Mouse (Mus musculus): ENCODE data around the gene Zfp691. TPM values are rescaled to one million over a fixed set of nuclear protein-coding genes. Genes with fewer than 3 reads are reported as not detected.

The Zfp691 gene
- polyA plus RNA-seq, 1 experiment = 1.8 TPM

GRCm38 (mm10) chr4:119157186-119157585 is 16.8 kb downstream of the Zfp691 start:
- no peaks in the 10 kb centered on the region for H3K36me3 ChIP-seq (ENCODE audit: control insufficient read depth)
- no peaks in the 10 kb centered on the region; the same call in 1 of the 2 replicates for H3K9me3 ChIP-seq (ENCODE audit: control insufficient read depth, low read length)
- no peak overlapping the region for H3K4me3 ChIP-seq (replicated peaks)
- peaks cover 11% of the 10 kb centered on the region for H3K27me3 ChIP-seq (ENCODE audit: control insufficient read depth)
- no peak for TF ChIP-seq GATA1 (IDR thresholded peaks at IDR 0.05; ENCODE audit: low read length)
- no peak for TF ChIP-seq TAL1 (IDR thresholded peaks at IDR 0.05; ENCODE audit: low read length)
- no peaks in the 10 kb centered on the region for H3K4me1 ChIP-seq (ENCODE audit: control insufficient read depth)

GRCm38 (mm10) chr4:119148741-119149140 is 25.3 kb downstream of the Zfp691 start:
- Histone ChIP-seq H3K27me3 (ENCODE audit: control insufficient read depth) (peaks cover 27% of the 10 kb centered on the region), H3K4me1 (ENCODE audit: control insufficient read depth) (no peaks in the 10 kb centered on the region; the same call in 1 of the 2 replicates), H3K9me3 (ENCODE audit: control insufficient read depth, low read length) (peaks cover 4% of the 10 kb centered on the region), H3K4me3 (replicated peaks) (no peak overlapping the region), H3K36me3 (ENCODE audit: control insufficient read depth) (no peaks in the 10 kb centered on the region)
- TF ChIP-seq GATA1 (IDR thresholded peaks at IDR 0.05; ENCODE audit: low read length) = no peak
- TF ChIP-seq TAL1 (IDR thresholded peaks at IDR 0.05; ENCODE audit: low read length) = no peak

DNA sequence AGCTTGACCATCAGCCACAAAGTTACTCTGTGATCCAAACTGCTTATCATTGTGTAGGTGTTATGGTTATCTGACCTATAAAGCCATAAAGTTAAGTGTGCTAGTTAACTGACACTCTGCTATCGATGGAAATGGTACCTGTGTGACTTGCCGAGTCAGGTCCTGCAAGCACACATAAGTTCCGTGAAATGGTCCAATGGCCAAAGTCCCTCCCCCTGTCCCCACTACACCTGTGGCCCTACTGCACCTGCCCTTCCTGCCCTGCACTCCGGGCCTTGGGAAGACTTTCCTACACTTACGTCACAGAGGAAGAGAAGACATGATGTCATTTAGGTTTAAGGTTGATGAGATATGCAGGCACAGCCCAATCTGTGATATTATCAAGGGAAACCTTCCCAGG is 26.6 kb downstream of the Zfp691 start:
- H3K27me3 ChIP-seq (ENCODE audit: control insufficient read depth) = peaks cover 31% of the 10 kb centered on the region
- H3K36me3 ChIP-seq (ENCODE audit: control insufficient read depth) = no peaks in the 10 kb centered on the region
- peaks cover 4% of the 10 kb centered on the region for H3K9me3 ChIP-seq (ENCODE audit: control insufficient read depth, low read length)
- TF ChIP-seq GATA1 (IDR thresholded peaks at IDR 0.05; ENCODE audit: low read length) (no peak), TAL1 (IDR thresholded peaks at IDR 0.05; ENCODE audit: low read length) (no peak)
- H3K4me1 ChIP-seq (ENCODE audit: control insufficient read depth) = peaks cover 3% of the 10 kb centered on the region
- no peak overlapping the region for H3K4me3 ChIP-seq (replicated peaks)

GRCm38 (mm10) chr4:119146816-119147215 is 27.2 kb downstream of the Zfp691 start:
- Histone ChIP-seq H3K4me3 (replicated peaks) (no peak overlapping the region), H3K27me3 (ENCODE audit: control insufficient read depth) (peaks cover 33% of the 10 kb centered on the region), H3K4me1 (ENCODE audit: control insufficient read depth) (peaks cover 8% of the 10 kb centered on the region), H3K36me3 (ENCODE audit: control insufficient read depth) (no peaks in the 10 kb centered on the region), H3K9me3 (ENCODE audit: control insufficient read depth, low read length) (peaks cover 4% of the 10 kb centered on the region)
- TF ChIP-seq GATA1 (IDR thresholded peaks at IDR 0.05; ENCODE audit: low read length) (no peak), TAL1 (IDR thresholded peaks at IDR 0.05; ENCODE audit: low read length) (no peak)

DNA sequence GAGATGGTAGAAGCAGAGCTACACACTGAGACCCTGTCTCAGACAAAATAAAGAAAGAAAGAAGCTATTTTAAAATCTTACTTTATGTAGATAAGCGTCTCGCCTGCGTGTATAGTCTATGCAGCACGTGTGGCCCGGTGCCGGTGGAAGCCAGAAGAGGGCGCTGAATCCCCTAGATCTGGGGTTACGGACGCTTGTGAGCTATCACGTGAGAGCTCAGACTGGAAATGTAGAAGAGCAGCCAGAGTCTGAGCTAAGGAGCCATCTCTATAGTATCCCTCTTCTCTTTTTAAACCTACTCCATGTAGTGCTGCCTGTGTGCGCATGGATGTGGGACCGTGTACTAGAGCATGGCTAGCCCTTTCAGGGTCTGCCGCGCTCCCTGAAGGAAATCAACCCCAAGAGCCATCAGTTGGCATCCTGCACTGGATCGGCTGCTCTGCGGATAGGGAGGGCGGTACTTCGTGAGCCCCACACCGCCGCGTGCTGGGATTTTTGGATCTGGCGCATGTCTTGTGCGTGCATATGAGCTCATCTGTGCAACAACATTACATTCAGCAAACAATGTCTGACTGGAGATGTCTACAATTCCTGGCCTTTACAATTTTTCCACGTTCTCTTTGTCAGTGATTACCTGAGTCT is 31.6 kb downstream of the Zfp691 start:
- TF ChIP-seq TAL1 (IDR thresholded peaks at IDR 0.05; ENCODE audit: low read length) (no peak), GATA1 (IDR thresholded peaks at IDR 0.05; ENCODE audit: low read length) (no peak)
- Histone ChIP-seq H3K9me3 (ENCODE audit: control insufficient read depth, low read length) (peaks cover 4% of the 10 kb centered on the region), H3K36me3 (ENCODE audit: control insufficient read depth) (peaks cover 30% of the 10 kb centered on the region), H3K4me1 (ENCODE audit: control insufficient read depth) (peaks cover 36% of the 10 kb centered on the region), H3K27me3 (ENCODE audit: control insufficient read depth) (peaks cover 30% of the 10 kb centered on the region), H3K4me3 (replicated peaks) (peak overlapping the region; percentile 27)

DNA sequence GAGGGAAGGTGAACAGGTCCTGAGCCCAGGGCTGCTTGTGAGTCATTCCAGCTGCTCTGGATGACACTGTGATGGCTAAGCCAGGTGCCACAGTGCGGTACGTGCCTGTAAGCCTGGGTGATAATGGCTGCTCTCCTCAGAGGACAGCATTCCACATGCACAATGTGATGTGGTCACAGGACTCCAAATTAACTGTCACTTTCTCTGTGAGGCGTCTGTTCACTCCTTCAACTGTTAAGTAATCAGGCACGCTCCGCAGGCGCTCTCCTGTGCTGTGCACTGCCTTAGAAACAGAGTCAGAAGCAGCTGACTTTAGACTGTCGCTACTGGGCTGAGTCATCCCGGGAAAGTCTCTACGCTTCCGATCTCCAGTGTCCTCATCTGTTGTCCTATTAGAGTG is 32.8 kb downstream of the Zfp691 start:
- no peak overlapping the region for H3K4me3 ChIP-seq (replicated peaks)
- H3K36me3 ChIP-seq (ENCODE audit: control insufficient read depth) = peaks cover 42% of the 10 kb centered on the region
- peaks cover 30% of the 10 kb centered on the region for H3K27me3 ChIP-seq (ENCODE audit: control insufficient read depth)
- H3K4me1 ChIP-seq (ENCODE audit: control insufficient read depth) = peaks cover 45% of the 10 kb centered on the region
- TF ChIP-seq GATA1 (IDR thresholded peaks at IDR 0.05; ENCODE audit: low read length) = no peak
- TF ChIP-seq TAL1 (IDR thresholded peaks at IDR 0.05; ENCODE audit: low read length) = no peak
- peaks cover 4% of the 10 kb centered on the region for H3K9me3 ChIP-seq (ENCODE audit: control insufficient read depth, low read length)

- H3K4me1 ChIP-seq (ENCODE audit: control insufficient read depth) = peaks cover 56% of the 10 kb centered on the region
- H3K36me3 ChIP-seq (ENCODE audit: control insufficient read depth) = peaks cover 53% of the 10 kb centered on the region
- TF ChIP-seq TAL1 (IDR thresholded peaks at IDR 0.05; ENCODE audit: low read length) = no peak
- TF ChIP-seq GATA1 (IDR thresholded peaks at IDR 0.05; ENCODE audit: low read length) = no peak
- peaks cover 9% of the 10 kb centered on the region for H3K9me3 ChIP-seq (ENCODE audit: control insufficient read depth, low read length)
- no peak overlapping the region for H3K4me3 ChIP-seq (replicated peaks)
- H3K27me3 ChIP-seq (ENCODE audit: control insufficient read depth) = peaks cover 26% of the 10 kb centered on the region
Measured at GRCm38 (mm10) chr4:119140126-119140525, 33.9 kb downstream of the Zfp691 start.

GRCm38 (mm10) chr4:119138776-119139175 is 35.2 kb downstream of the Zfp691 start:
- TF ChIP-seq GATA1 (IDR thresholded peaks at IDR 0.05; ENCODE audit: low read length) (no peak), TAL1 (IDR thresholded peaks at IDR 0.05; ENCODE audit: low read length) (no peak)
- peaks cover 64% of the 10 kb centered on the region for H3K4me1 ChIP-seq (ENCODE audit: control insufficient read depth)

GRCm38 (mm10) chr4:119138171-119138570 is 35.8 kb downstream of the Zfp691 start:
- peaks cover 72% of the 10 kb centered on the region for H3K36me3 ChIP-seq (ENCODE audit: control insufficient read depth)
- no peak overlapping the region for H3K4me3 ChIP-seq (replicated peaks)
- no peak for TF ChIP-seq GATA1 (IDR thresholded peaks at IDR 0.05; ENCODE audit: low read length)
- no peak for TF ChIP-seq TAL1 (IDR thresholded peaks at IDR 0.05; ENCODE audit: low read length)
- H3K27me3 ChIP-seq (ENCODE audit: control insufficient read depth) = peaks cover 8% of the 10 kb centered on the region
- H3K4me1 ChIP-seq (ENCODE audit: control insufficient read depth) = peaks cover 68% of the 10 kb centered on the region
- peaks cover 5% of the 10 kb centered on the region for H3K9me3 ChIP-seq (ENCODE audit: control insufficient read depth, low read length)

More at GRCm38 (mm10) chr4:119138776-119139175, 35.2 kb downstream of the Zfp691 start:
- Histone ChIP-seq H3K4me3 (replicated peaks) (no peak overlapping the region), H3K27me3 (ENCODE audit: control insufficient read depth) (peaks cover 13% of the 10 kb centered on the region), H3K36me3 (ENCODE audit: control insufficient read depth) (peaks cover 66% of the 10 kb centered on the region), H3K9me3 (ENCODE audit: control insufficient read depth, low read length) (peaks cover 5% of the 10 kb centered on the region)
